Mouse (Mus musculus) bone marrow macrophage, adult 2 months (primary cell): Measurements from ENCODE around the gene Gak.

Experiments used
- CTCF ChIP-seq: IDR thresholded peaks from 2 replicates; pipeline ENCODE4 v1.5.1; 2012; ENCODE audit warnings: low read depth, mild to moderate bottlenecking, low read length, moderate library complexity
- POLR2A ChIP-seq: IDR thresholded peaks from 2 replicates; pipeline ENCODE4 v1.6.1; 2012; ENCODE audit warnings: mild to moderate bottlenecking, low read depth, low read length, borderline replicate concordance

- TF ChIP-seq POLR2A, result no peak
- no peak for TF ChIP-seq CTCF
Measured at GRCm38 (mm10) chr5:108646343-108646660, 16.7 kb upstream of the Gak start.
